Mouse (Mus musculus) embryonic facial prominence, embryonic 13.5 days (tissue): ENCODE measurements at regions not wholly inside any gene's neighbourhood (a gene's known extent, or its start where the extent isn't known, plus 50 kb on each side); places are given as distances from the start of the nearest gene placed in this dataset.

ENCODE experiments used
- ATAC-seq: fragments of 200-750 bp; cut with Nextera tagmentation; 2 replicates; pipeline ENCODE4 v1.8.0; 2017; ENCODE audit warnings: low read depth; ENCODE audit not compliant: insufficient number of reproducible peaks, insufficient read depth, low FRiP score, low TSS enrichment
- H3K27ac ChIP-seq: fragments of 300-500 bp; sonication (generic); 2 replicates; pipeline ENCODE4 v1.5.1; 2015; ENCODE audit warnings: moderate library complexity, mild to moderate bottlenecking, inconsistent platforms
- H3K27me3 ChIP-seq: fragments of 300-500 bp; sonication (generic); 2 replicates; pipeline ENCODE4 v1.6.1; 2015; ENCODE audit warnings: mild to moderate bottlenecking, inconsistent platforms
- H3K36me3 ChIP-seq: fragments of 300-500 bp; sonication (generic); 2 replicates; pipeline ENCODE4 v1.6.1; 2015; ENCODE audit warnings: mild to moderate bottlenecking, inconsistent platforms
- H3K4me1 ChIP-seq: fragments of 300-500 bp; sonication (generic); 2 replicates; pipeline ENCODE4 v1.6.1; 2015; ENCODE audit warnings: inconsistent platforms
- H3K4me2 ChIP-seq: fragments of 300-500 bp; sonication (generic); 2 replicates; pipeline ENCODE4 v1.6.1; 2015; ENCODE audit warnings: moderate library complexity, mild to moderate bottlenecking, inconsistent platforms
- H3K4me3 ChIP-seq: fragments of 300-500 bp; sonication (generic); 2 replicates; pipeline ENCODE4 v1.5.1; 2015; ENCODE audit warnings: mild to moderate bottlenecking, inconsistent platforms
- H3K9ac ChIP-seq: fragments of 300-500 bp; sonication (generic); 2 replicates; pipeline ENCODE4 v1.6.1; 2015; ENCODE audit warnings: mild to moderate bottlenecking, inconsistent platforms
- H3K9me3 ChIP-seq: fragments of 300-500 bp; sonication (generic); 2 replicates; pipeline ENCODE4 v1.6.1; 2016; ENCODE audit warnings: inconsistent platforms
- WGBS: fragments of 180-500 bp; shearing (Covaris S2); methylation state at CpG from one replicate; pipeline ENCODE4 v1.1.7; 2015; ENCODE audit warnings: mixed read lengths; 5-methylcytosine and 5-hydroxymethylcytosine counted together

DNA sequence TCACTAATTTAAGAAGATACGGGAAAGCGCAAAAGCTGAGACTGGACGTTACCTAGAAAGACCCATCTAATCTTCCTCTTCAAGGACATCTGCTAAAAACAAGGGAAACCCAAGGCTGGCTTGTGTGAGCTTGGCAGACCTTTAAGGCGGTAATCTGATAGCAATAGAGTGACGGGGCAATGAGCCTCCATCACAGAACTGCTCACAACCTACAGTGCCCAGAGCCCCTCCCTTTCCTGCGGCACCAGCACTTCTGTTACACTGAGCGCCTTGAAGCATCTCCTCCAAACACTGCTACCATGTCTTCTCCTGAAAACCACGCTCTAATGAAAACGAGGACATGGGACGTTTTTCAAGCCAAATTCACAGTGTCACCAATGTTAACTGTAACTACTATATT, 172.1 kb upstream of the Smim15 start:
- Histone ChIP-seq H3K4me2 (no peak overlapping the region), H3K36me3 (no peaks in the 10 kb centered on the region), H3K4me3 (no peak overlapping the region), H3K27ac (no peak overlapping the region), H3K9me3 (no peaks in the 10 kb centered on the region), H3K9ac (no peak overlapping the region), H3K27me3 (no peaks in the 10 kb centered on the region), H3K4me1 (peaks cover 32% of the 10 kb centered on the region)
- ATAC-seq, result no peak
- WGBS, result 40% methylated on average over 10 of the region's 10 CpGs

DNA sequence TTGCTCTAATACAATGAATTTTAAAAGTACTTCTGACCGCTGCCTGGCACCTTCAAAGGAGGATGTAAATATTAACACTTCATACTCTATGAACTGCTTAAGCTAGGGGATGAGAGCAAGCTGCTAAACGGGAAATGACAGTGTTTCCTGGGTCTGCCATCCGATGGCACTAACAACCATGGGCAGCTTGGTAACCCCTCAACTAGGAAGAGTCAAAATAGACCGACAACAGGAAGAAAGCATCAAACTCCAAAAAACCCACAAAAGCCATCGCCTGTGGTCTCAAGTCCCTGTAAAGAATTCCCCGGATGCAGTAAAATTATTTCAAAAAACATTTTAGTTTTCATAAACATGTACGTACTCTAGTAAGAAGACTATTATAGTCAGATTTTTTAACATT, 175.3 kb upstream of the Smim15 start:
- no peak overlapping the region for H3K27ac ChIP-seq
- H3K4me2 ChIP-seq, result no peak overlapping the region
- H3K9me3 ChIP-seq, result no peaks in the 10 kb centered on the region
- H3K4me1 ChIP-seq, result peaks cover 31% of the 10 kb centered on the region
- no peak overlapping the region for H3K9ac ChIP-seq
- H3K4me3 ChIP-seq, result no peak overlapping the region
- WGBS, result 79% methylated on average over 7 of the region's 7 CpGs
- H3K27me3 ChIP-seq, result no peaks in the 10 kb centered on the region
- H3K36me3 ChIP-seq, result no peaks in the 10 kb centered on the region
- ATAC-seq, result no peak

DNA sequence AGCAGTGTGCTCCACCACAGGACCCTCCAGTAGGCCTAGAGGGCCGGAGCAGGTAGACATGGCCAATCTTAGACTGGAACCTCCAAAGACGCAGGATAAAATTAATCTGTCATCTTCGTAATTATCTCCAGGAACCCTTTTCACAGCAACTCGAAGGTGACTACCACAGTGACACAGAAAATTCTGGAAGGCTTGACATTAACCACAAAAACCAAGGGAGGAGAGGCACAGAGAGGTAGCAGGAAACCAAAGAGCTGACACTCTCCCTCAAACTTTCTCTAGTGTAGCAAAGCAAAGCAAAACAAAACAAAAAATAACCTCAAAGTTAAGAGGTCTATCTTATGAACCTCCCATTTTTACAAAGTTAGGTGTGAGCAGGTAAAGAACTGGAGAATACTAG, 177.4 kb upstream of the Smim15 start:
- Histone ChIP-seq H3K4me3 (no peak overlapping the region), H3K9ac (no peak overlapping the region), H3K36me3 (no peaks in the 10 kb centered on the region), H3K4me1 (peaks cover 14% of the 10 kb centered on the region), H3K9me3 (no peaks in the 10 kb centered on the region), H3K4me2 (no peak overlapping the region), H3K27ac (no peak overlapping the region), H3K27me3 (no peaks in the 10 kb centered on the region)
- ATAC-seq, result no peak
- WGBS, result 84% methylated on average over 4 of the region's 4 CpGs

DNA sequence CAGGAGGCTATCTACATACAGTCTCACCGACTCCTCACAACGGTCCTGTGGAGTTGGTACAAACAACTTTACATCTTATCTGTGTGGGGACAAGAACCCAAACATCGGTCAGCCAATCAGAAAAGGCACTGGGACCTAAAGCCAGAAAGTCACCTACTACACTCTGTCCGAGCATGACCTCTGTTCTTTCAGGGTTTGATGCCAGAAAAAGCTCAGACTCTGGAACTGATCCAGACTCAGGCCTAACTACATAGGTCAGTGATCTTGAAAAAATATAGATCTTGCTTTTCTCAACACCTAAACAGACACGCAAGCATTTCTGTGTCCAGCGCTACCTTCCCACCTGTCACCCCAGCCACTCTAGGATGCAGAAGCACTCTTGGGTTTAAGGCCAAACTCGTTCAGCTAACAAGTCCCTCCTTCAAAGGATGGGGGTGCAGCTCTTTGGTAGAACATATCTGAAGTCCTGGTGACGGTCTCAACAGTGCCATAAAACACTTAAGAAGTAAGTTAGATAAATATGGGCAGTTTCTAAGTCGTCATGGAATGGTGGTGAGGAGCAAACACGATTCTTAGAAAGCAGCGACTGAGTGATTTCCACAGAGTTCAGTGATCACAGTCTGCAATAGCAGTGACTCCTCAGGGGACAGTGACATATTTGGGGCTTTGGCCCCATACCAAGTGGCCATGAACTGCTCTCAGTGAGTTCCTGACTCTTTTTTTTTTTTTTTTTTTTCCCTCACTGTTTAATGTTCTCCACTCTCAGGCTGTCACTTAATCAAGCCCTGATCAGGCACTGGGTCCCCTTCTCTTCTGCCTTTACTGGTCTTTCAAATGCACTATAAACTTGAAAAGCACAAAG, 181.2 kb upstream of the Smim15 start:
- Histone ChIP-seq H3K36me3 (no peaks in the 10 kb centered on the region), H3K27me3 (no peaks in the 10 kb centered on the region), H3K9me3 (no peaks in the 10 kb centered on the region), H3K27ac (no peak overlapping the region), H3K9ac (no peak overlapping the region), H3K4me2 (no peak overlapping the region), H3K4me1 (no peaks in the 10 kb centered on the region), H3K4me3 (no peak overlapping the region)
- WGBS, result 85% methylated on average over 11 of the region's 11 CpGs
- no peak for ATAC-seq

DNA sequence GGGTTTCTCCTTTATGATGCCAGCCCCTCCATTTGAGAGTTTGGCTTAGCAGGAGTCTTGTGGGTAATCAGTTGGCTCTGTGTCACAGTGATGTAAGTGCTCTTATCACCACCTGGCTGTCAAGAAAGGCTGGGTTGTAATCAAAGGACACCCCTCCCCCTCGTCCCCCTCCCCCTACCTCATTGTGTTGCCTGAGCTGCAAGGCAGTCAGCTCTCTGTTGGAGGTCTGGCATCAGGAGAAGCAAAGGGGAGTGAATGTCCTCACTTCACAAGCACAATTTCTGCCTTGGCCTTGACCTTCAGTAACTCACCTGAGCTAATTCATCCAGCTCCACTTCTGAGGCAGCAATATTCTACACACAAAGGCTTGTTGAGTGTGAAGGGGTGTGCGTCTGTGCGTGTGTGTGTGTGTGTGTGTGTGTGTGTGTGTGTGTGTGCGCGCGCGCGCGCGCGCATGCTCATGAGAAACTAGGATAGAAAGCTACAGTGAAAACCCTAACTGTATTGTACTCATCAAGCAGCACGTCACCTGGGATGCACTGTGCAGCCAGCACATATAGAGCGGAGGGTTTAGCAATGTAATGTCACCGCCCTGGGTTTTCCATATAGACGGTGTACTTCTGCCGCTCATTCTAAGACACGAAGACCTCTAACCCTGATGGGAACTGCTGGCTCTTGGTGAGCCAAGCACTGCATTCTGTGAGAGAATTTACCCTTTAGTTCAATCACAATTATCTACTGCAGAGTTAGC, 182.7 kb upstream of the Smim15 start:
- no peaks in the 10 kb centered on the region for H3K27me3 ChIP-seq
- WGBS, result 77% methylated on average over 17 of the region's 17 CpGs
- no peaks in the 10 kb centered on the region for H3K36me3 ChIP-seq
- no peaks in the 10 kb centered on the region for H3K4me1 ChIP-seq
- no peaks in the 10 kb centered on the region for H3K9me3 ChIP-seq
- ATAC-seq, result no peak
- H3K4me2 ChIP-seq, result no peak overlapping the region
- no peak overlapping the region for H3K27ac ChIP-seq
- H3K4me3 ChIP-seq, result no peak overlapping the region
- H3K9ac ChIP-seq, result no peak overlapping the region

DNA sequence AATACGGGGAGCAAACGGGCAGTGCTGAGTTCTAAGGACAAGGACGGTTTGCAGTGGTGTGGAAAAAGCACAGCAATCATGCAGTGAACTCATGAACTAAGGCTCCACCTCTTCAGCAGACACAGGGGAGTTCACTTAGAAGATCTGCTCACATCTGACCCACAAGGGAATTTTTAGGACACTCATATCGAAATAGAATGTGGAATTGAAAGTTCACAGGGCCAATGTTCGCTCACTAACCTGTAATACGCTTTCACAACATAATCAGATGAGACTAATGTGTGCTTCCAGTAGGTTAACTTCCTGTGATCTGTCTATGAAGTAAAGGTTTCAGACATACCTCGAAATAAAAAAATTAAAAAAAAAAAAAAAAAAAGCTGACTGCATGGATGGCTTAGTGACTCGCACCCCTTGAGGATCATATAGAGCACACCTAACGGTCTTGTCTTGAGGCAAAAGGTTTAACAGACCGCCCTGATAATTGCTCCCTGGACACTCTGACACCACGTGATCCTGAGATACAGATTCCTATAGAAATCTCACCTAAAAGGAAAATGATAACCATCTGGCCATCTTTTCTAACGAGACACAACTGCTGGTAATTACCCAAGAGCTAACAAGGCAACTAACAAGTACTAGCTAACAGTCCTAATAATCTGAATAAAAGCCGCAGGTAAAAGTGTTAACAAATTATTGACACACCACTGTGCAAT, 187.0 kb upstream of the Smim15 start:
- Histone ChIP-seq H3K27ac (no peak overlapping the region), H3K9ac (no peak overlapping the region), H3K4me2 (no peak overlapping the region), H3K36me3 (no peaks in the 10 kb centered on the region), H3K9me3 (no peaks in the 10 kb centered on the region), H3K4me1 (no peaks in the 10 kb centered on the region), H3K27me3 (no peaks in the 10 kb centered on the region), H3K4me3 (no peak overlapping the region)
- ATAC-seq, result no peak
- 64% methylated on average over 13 of the region's 13 CpGs for WGBS

DNA sequence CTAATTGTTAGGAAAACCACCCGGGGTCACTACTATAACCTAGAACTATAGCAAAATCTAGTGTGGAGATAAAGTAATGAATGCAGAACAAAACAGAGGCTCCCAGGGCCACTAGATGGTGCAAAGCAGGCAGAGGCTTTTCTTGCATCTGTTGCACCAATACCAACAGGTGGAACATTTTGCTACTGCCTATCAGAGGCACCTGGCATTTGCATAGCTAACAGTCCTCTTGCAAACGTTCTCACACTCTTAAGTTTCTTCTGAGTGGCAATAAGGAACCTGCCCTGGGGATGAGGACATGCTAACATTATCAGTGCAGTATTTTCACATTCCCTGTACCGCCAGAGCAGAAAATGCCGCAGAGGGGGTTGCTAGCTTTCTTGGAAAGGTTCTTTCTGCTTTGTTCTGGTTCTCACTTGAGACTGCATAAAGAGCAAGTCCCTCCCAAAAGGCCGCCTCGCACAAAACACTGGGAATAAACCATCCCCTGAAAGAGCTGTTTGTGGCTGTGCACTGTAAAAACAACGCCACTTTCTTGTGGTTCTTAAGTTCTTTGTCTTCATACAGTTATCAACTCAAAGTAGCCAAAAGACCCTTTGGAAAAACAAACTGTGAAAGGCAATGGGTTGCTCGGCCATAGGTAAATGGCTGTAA, 193.2 kb upstream of the Smim15 start:
- Histone ChIP-seq H3K4me3 (no peak overlapping the region), H3K4me1 (peaks cover 20% of the 10 kb centered on the region), H3K27me3 (no peaks in the 10 kb centered on the region), H3K36me3 (no peaks in the 10 kb centered on the region), H3K4me2 (no peak overlapping the region), H3K9me3 (no peaks in the 10 kb centered on the region), H3K27ac (no peak overlapping the region), H3K9ac (no peak overlapping the region)
- 63% methylated on average over 8 of the region's 8 CpGs for WGBS
- no peak for ATAC-seq

DNA sequence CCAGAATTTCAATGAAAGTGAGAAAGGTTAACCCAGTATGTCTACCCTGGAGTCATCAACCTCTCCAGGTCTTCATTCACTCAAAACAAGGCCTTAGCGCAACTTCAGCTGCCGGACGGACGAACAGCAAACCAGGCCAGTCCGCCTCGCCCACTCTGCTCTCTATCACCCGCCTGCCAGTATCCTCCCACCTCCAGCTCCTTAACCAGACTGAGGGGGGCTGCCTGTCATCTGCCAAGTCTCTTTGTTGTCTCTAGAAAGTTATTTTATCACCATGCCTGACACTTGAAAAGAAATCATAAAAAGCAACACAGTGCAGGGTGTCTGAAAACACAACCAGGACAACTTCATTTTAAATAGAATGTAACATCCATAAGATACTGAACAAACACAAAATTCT, 195.4 kb upstream of the Smim15 start:
- Histone ChIP-seq H3K4me1 (peaks cover 38% of the 10 kb centered on the region), H3K27ac (no peak overlapping the region), H3K4me3 (no peak overlapping the region), H3K9ac (no peak overlapping the region), H3K9me3 (no peaks in the 10 kb centered on the region), H3K4me2 (no peak overlapping the region), H3K27me3 (no peaks in the 10 kb centered on the region), H3K36me3 (no peaks in the 10 kb centered on the region)
- ATAC-seq, result no peak
- WGBS, result 79% methylated on average over 7 of the region's 7 CpGs

DNA sequence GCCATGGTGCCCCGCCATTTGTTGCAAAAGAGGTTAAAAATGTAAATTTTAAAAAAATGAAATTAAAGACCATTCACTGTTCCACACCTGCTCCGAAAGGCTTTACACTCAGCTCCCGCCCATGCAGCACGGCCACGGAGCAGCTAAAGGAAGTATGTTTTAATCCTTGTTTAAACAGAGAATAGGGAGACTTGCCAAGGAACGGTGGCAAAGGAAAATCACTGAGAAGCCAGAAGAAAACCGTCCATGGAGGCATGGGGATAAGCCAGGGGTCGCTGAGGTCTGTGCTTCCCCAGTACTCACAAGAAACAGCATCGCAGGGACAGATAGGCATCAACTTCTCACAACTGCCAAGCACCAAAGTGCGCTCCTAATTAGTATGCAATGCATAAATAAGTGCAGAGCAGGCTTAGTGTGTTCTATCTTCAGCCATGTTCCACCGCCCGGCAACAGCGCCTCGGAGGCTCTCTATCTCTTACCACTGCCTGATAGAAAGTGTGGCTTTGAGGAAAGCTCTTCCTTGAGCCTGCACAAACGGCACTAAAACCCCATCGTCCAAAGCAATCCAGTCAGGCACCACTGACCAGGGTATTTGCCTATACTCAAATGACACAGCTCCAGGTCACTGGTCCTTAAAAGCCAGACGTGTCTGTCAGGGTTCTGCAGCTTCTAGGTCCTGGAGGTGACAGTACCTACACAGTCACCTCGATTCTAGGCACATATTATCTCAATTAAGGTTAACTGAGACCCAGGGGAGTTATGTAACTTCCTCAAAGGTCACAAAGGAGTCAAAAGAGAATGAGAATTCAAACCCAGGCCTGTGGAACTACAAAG, 196.8 kb upstream of the Smim15 start:
- peaks cover 43% of the 10 kb centered on the region for H3K4me1 ChIP-seq
- H3K4me3 ChIP-seq, result peak overlapping the region; percentile 26; the same call in 1 of the 2 replicates
- H3K27ac ChIP-seq, result peak overlapping the region; percentile 48; the same call in 1 of the 2 replicates
- H3K4me2 ChIP-seq, result peak overlapping the region; percentile 53
- 41% methylated on average over 18 of the region's 18 CpGs for WGBS
- H3K9me3 ChIP-seq, result no peaks in the 10 kb centered on the region
- 0 out of 2 replicates have a peak, but pooled peaks have one; percentile 35 for ATAC-seq
- no peaks in the 10 kb centered on the region for H3K36me3 ChIP-seq
- no peaks in the 10 kb centered on the region for H3K27me3 ChIP-seq
- H3K9ac ChIP-seq, result 0 out of 2 replicates have a peak overlapping the region, but pooled peaks have one; percentile 22

DNA sequence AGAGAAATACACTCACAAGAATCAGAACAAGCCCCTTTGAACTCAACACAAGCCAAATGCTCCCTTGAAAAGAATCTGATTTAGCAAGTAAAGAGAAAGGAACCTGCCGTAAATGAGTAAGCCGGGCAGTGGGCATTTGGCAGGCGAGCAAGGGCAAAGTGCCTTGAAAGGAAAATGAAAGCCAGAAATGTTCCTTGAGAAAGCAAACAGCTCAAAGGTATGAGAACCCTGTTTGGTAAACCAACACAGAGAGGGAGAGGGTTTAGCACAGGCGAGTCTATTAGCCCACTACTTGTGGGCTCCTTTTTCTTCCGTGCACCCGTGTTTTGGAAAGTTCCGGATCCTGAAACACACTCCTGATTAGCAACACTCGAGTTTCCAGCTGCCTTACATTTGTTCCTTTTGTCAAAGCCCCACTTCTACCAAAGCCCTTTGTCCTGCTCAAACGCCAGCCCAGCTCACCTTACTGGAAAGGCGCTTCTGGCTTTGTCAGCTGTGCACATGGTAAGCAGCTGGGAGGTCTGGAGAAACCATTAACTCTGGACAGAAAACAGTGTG, 197.5 kb upstream of the Smim15 start:
- WGBS, result 15% methylated on average over 10 of the region's 10 CpGs
- Histone ChIP-seq H3K4me1 (peaks cover 46% of the 10 kb centered on the region), H3K9ac (peak overlapping the region; percentile 22; the same call in 1 of the 2 replicates), H3K36me3 (no peaks in the 10 kb centered on the region), H3K27me3 (no peaks in the 10 kb centered on the region), H3K9me3 (no peaks in the 10 kb centered on the region), H3K27ac (peak overlapping the region; percentile 48; the same call in 1 of the 2 replicates), H3K4me3 (peak overlapping the region; percentile 26), H3K4me2 (peak overlapping the region; percentile 53)
- ATAC-seq, result peak; percentile 41; the same call in 1 of the 2 replicates
